Mouse (Mus musculus) ES-E14 (cell line): ENCODE measurements around the gene Matn1.

Source experiments
- CHD2 ChIP-seq: IDR thresholded peaks from 2 replicates; pipeline ENCODE4 v1.6.1; 2014; ENCODE audit warnings: mild to moderate bottlenecking, low read depth, low read length, inconsistent platforms
- MAFK ChIP-seq: IDR thresholded peaks from 2 replicates; pipeline ENCODE4 v1.6.1; 2014; ENCODE audit warnings: mild to moderate bottlenecking, low read depth, low read length, inconsistent platforms; ENCODE audit not compliant: insufficient read depth

- TF ChIP-seq CHD2 (no peak), MAFK (no peak)
Measured at GRCm38 (mm10) chr4:130926274-130926673, 17.9 kb upstream of the Matn1 start.
